In the genomic region with DNA sequence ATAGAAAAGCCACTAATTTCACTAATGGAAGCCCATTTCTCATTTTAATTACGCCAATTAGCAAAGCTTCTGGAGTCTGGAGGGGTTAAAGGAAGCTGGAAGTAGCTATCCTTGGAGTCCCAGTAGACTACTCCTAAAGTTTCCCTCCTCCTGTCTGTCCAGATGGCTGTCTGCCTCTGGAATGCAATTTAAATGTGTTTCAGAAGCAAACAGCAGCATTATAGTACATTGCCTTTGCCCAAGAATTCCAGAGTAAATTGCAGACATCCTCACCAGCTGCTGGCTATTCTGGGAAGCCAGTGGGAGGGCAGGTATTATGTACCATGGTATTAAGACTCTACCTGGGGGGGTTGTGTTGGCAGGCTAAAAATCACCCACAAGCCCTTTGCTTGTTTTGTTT, we compare ENCODE assay signal across 26 mouse cellular contexts.
DNase-seq lines count a peak whose midpoint lies in the region; ATAC-seq and TF ChIP-seq lines count a peak whose summit lies in the region.
"Had no signal": no experiment of that assay in that cellular context is flagged by ENCODE, and none has a peak within 500 bp of the region (broad histone marks: within the 10 kb centered on the region; RNA-seq: fewer than 3 reads in every experiment).

No protein-coding gene starts in this region.

- 0 out of 2 replicates have a peak, but pooled peaks cover 4% of the 10 kb centered on the region for H3K9me3 ChIP-seq in intestine, embryonic 14.5 days (ENCODE audit: control insufficient read depth, low read length)
- H3K9me3 ChIP-seq in intestine, embryonic 15.5 days, result no peaks in the 10 kb centered on the region
- no peaks in the 10 kb centered on the region for H3K9me3 ChIP-seq in limb, embryonic 10.5 days (replicated peaks)
- no peaks in the 10 kb centered on the region for H3K9me3 ChIP-seq in hindbrain, postnatal 0 days (ENCODE audit: low read length)
- H3K9me3 ChIP-seq: hindbrain, embryonic 13.5 days; liver, embryonic 15.5 days had no signal

- peak; percentile 1 for DNase-seq in adrenal gland, adult 2 months
- DNase-seq in adrenal gland, postnatal 10 days, result no peak
- DNase-seq in intestine, embryonic 14.5 days (ENCODE audit: low spot score), result peak; percentile 35
- DNase-seq in R1 (ENCODE audit: low read depth, low spot score), result peak; percentile 80
- DNase-seq in limb, embryonic 10.5 days (ENCODE audit: low spot score), result no peak
- DNase-seq in hindbrain, postnatal 0 days (ENCODE audit: low spot score), result no peak
- no peak for DNase-seq in cerebellum, adult 2 months
- DNase-seq: cerebellum, adult 9-10 months; cerebellum, postnatal 36 days; gastrocnemius, postnatal 14 days; heart, adult 18-20 months; heart, postnatal 4 days; kidney, adult 18-20 months; layer of hippocampus, postnatal 36 days; left cerebral cortex, postnatal 4 days; lung, postnatal 36 days; right cerebral cortex, postnatal 25 days; thymus, postnatal 4 days had no signal

- no peak for TF ChIP-seq CTCF in hindbrain, postnatal 0 days (IDR thresholded peaks at IDR 0.05; ENCODE audit: low read depth)
- TF ChIP-seq CTCF in cerebellum, adult 2 months (IDR thresholded peaks at IDR 0.05; ENCODE audit: borderline replicate concordance, insufficient read depth, low read depth, low read length), result no peak

- WGBS in intestine, embryonic 14.5 days, result 81% methylated on average over 1 of the region's 1 CpGs
- 84% methylated on average over 1 of the region's 1 CpGs for WGBS in intestine, embryonic 15.5 days
- 82% methylated on average over 1 of the region's 1 CpGs for WGBS in limb, embryonic 10.5 days
- WGBS in hindbrain, postnatal 0 days, result 85% methylated on average over 1 of the region's 1 CpGs
- WGBS in cerebellum, adult 2 months, result 85% methylated on average over 1 of the region's 1 CpGs

- no peak overlapping the region for H3K27ac ChIP-seq in intestine, embryonic 14.5 days (ENCODE audit: low read depth)
- no peak overlapping the region for H3K27ac ChIP-seq in intestine, embryonic 15.5 days
- H3K27ac ChIP-seq in limb, embryonic 10.5 days, result peak overlapping the region; percentile 38; the same call in 1 of the 2 replicates
- H3K27ac ChIP-seq in hindbrain, postnatal 0 days, result no peak overlapping the region
- H3K27ac ChIP-seq in cerebellum, adult 2 months (ENCODE audit: insufficient read depth, low read length), result no peak overlapping the region
- H3K27ac ChIP-seq: hindbrain, embryonic 13.5 days; liver, embryonic 15.5 days had no signal

- no peak for TF ChIP-seq POLR2A in cerebellum, adult 2 months (IDR thresholded peaks at IDR 0.05; ENCODE audit: borderline replicate concordance, insufficient read depth, low read length)

- H3K9ac ChIP-seq in intestine, embryonic 14.5 days (ENCODE audit: low read length), result no peak overlapping the region
- H3K9ac ChIP-seq in intestine, embryonic 15.5 days, result no peak overlapping the region
- no peak overlapping the region for H3K9ac ChIP-seq in hindbrain, postnatal 0 days (replicated peaks; ENCODE audit: low read length)
- H3K9ac ChIP-seq: hindbrain, embryonic 13.5 days; liver, embryonic 15.5 days had no signal

- H3K36me3 ChIP-seq in intestine, embryonic 14.5 days (ENCODE audit: control insufficient read depth, insufficient read depth, low read length), result peaks cover 35% of the 10 kb centered on the region
- peaks cover 24% of the 10 kb centered on the region for H3K36me3 ChIP-seq in intestine, embryonic 15.5 days
- peaks cover 57% of the 10 kb centered on the region for H3K36me3 ChIP-seq in limb, embryonic 10.5 days
- H3K36me3 ChIP-seq in hindbrain, postnatal 0 days (ENCODE audit: insufficient read depth, low read length), result peaks cover 20% of the 10 kb centered on the region; the same call in 1 of the 2 replicates
- H3K36me3 ChIP-seq: liver, embryonic 15.5 days had no signal

- H3K4me2 ChIP-seq in intestine, embryonic 14.5 days (ENCODE audit: low read length), result no peak overlapping the region
- no peak overlapping the region for H3K4me2 ChIP-seq in intestine, embryonic 15.5 days (replicated peaks)
- no peak overlapping the region for H3K4me2 ChIP-seq in hindbrain, postnatal 0 days (ENCODE audit: low read depth, low read length)
- H3K4me2 ChIP-seq: heart, embryonic 11.5 days; hindbrain, embryonic 13.5 days; liver, embryonic 15.5 days; midbrain, embryonic 11.5 days had no signal

- no peak for ATAC-seq in intestine, embryonic 14.5 days (replicated peaks; ENCODE audit: low FRiP score, low TSS enrichment, low read depth)
- no peak for ATAC-seq in intestine, embryonic 15.5 days
- no peak for ATAC-seq in hindbrain, postnatal 0 days
- ATAC-seq: forebrain, embryonic 16.5 days; Patski had no signal

- no peak overlapping the region for H3K4me3 ChIP-seq in intestine, embryonic 14.5 days (ENCODE audit: low read depth, low read length)
- H3K4me3 ChIP-seq in intestine, embryonic 15.5 days (replicated peaks), result no peak overlapping the region
- no peak overlapping the region for H3K4me3 ChIP-seq in limb, embryonic 10.5 days
- no peak overlapping the region for H3K4me3 ChIP-seq in hindbrain, postnatal 0 days (ENCODE audit: low read length)
- H3K4me3 ChIP-seq in cerebellum, adult 2 months (replicated peaks; ENCODE audit: insufficient read depth, low read depth, low read length), result no peak overlapping the region
- H3K4me3 ChIP-seq: hindbrain, embryonic 13.5 days; liver, embryonic 15.5 days had no signal

- no peaks in the 10 kb centered on the region for H3K27me3 ChIP-seq in intestine, embryonic 14.5 days (replicated peaks; ENCODE audit: control insufficient read depth, insufficient read depth, low read length)
- H3K27me3 ChIP-seq in intestine, embryonic 15.5 days (replicated peaks), result no peaks in the 10 kb centered on the region
- no peaks in the 10 kb centered on the region for H3K27me3 ChIP-seq in limb, embryonic 10.5 days (ENCODE audit: low read depth, poor library complexity, severe bottlenecking)
- H3K27me3 ChIP-seq in hindbrain, postnatal 0 days (ENCODE audit: insufficient read depth, low read length), result no peaks in the 10 kb centered on the region
- no peaks in the 10 kb centered on the region for H3K27me3 ChIP-seq in cerebellum, adult 2 months (ENCODE audit: control insufficient read depth, insufficient read depth, low read length)
- H3K27me3 ChIP-seq: CH12.LX; hindbrain, embryonic 13.5 days; liver, embryonic 15.5 days; Patski had no signal

- H3K4me1 ChIP-seq in intestine, embryonic 14.5 days (replicated peaks; ENCODE audit: control insufficient read depth, insufficient read depth, low read length), result peaks cover 22% of the 10 kb centered on the region
- H3K4me1 ChIP-seq in intestine, embryonic 15.5 days (replicated peaks), result peaks cover 29% of the 10 kb centered on the region
- peaks cover 52% of the 10 kb centered on the region for H3K4me1 ChIP-seq in limb, embryonic 10.5 days
- no peaks in the 10 kb centered on the region for H3K4me1 ChIP-seq in hindbrain, postnatal 0 days (ENCODE audit: insufficient read depth, low read length)
- no peaks in the 10 kb centered on the region for H3K4me1 ChIP-seq in cerebellum, adult 2 months (ENCODE audit: control insufficient read depth, insufficient read depth, low read length)

Comparison
In these comparisons a context has a peak if more than half of its experiments do, and no peak if none do; other contexts are left out.
1. DNase-seq: peak in adrenal gland, adult 2 months (single experiment), intestine, embryonic 14.5 days (single experiment) and R1 (single experiment); none in adrenal gland, postnatal 10 days (single experiment), limb, embryonic 10.5 days (single experiment), hindbrain, postnatal 0 days (single experiment) and cerebellum, adult 2 months (0 of 2).